Mouse (Mus musculus) small intestine, adult 2 months (tissue): ENCODE measurements around the gene 1600002K03Rik. TPM values are rescaled to one million over a fixed set of nuclear protein-coding genes. Genes with fewer than 3 reads are reported as not detected.

Experiments
- H3K27ac ChIP-seq: fragments of 200-500 bp; 2 replicates; pipeline ENCODE4 v1.5.1; 2012; ENCODE audit warnings: low read depth, low read length, control low read depth, inconsistent platforms; ENCODE audit not compliant: insufficient read depth
- H3K27me3 ChIP-seq: fragments of 200-500 bp; 2 replicates; pipeline ENCODE4 v1.6.1; 2012; ENCODE audit warnings: mild to moderate bottlenecking, moderate library complexity, low read length, inconsistent platforms; ENCODE audit not compliant: control insufficient read depth, insufficient read depth
- H3K36me3 ChIP-seq: fragments of 200-500 bp; 2 replicates; pipeline ENCODE4 v1.6.1; 2012; ENCODE audit warnings: mild to moderate bottlenecking, low read length, control low read depth, inconsistent platforms; ENCODE audit not compliant: control insufficient read depth, insufficient read depth
- H3K4me1 ChIP-seq: fragments of 200-500 bp; 2 replicates; pipeline ENCODE4 v1.6.1; 2012; ENCODE audit warnings: low read length, inconsistent platforms, mixed read lengths; ENCODE audit not compliant: control insufficient read depth, insufficient read depth, insufficient read length
- H3K4me3 ChIP-seq: fragments of 200-500 bp; 2 replicates; pipeline ENCODE4 v1.5.1; 2012; ENCODE audit warnings: low read depth, mild to moderate bottlenecking, control low read depth, inconsistent platforms, low read length, moderate library complexity
- CTCF ChIP-seq: fragments of 200-500 bp; IDR thresholded peaks from 2 replicates; pipeline ENCODE4 v1.5.1; 2012; ENCODE audit warnings: low read depth, mild to moderate bottlenecking, control low read depth, inconsistent platforms, low read length, moderate library complexity, mixed read lengths; ENCODE audit not compliant: insufficient replicate concordance, insufficient read length; ENCODE audit errors: extremely low read depth
- POLR2A ChIP-seq: fragments of 200-500 bp; IDR thresholded peaks from 2 replicates; pipeline ENCODE4 v1.6.1; 2012; ENCODE audit warnings: low read depth, mild to moderate bottlenecking, control low read depth, inconsistent platforms, low read length, moderate library complexity
- WGBS: fragments of 180-500 bp; shearing (Covaris S2); methylation state at CpG from one replicate; pipeline ENCODE4 v1.1.7; 2018; 5-methylcytosine and 5-hydroxymethylcytosine counted together
- polyA plus RNA-seq: library from polyadenylated mRNA; depleted of rRNA; stranded (reverse); fragments of >200 nt; gene quantifications from 2 replicates; pipeline ENCODE4 v1.2.3, GENCODE M21; 2012

The 1600002K03Rik gene
- polyA plus RNA-seq, 1 experiment = 9.0 TPM

- 57% methylated on average over 2 of the region's 2 CpGs for WGBS
- TF ChIP-seq POLR2A (no peak), CTCF (peak; percentile 33; the same call in 1 of the 2 replicates)
- H3K27ac ChIP-seq = no peak overlapping the region
- no peak overlapping the region for H3K4me3 ChIP-seq
- peaks cover 7% of the 10 kb centered on the region for H3K27me3 ChIP-seq
- H3K36me3 ChIP-seq = peaks cover 23% of the 10 kb centered on the region
- H3K4me1 ChIP-seq = peaks cover 7% of the 10 kb centered on the region
These were observed 2.0 kb downstream of the 1600002K03Rik start for GRCm38 (mm10) chr10:80174705-80175104.

- H3K27me3 ChIP-seq = peaks cover 11% of the 10 kb centered on the region
- TF ChIP-seq POLR2A (no peak), CTCF (peak; percentile 60; the same call in 1 of the 2 replicates)
- H3K36me3 ChIP-seq = peaks cover 13% of the 10 kb centered on the region
- no peak overlapping the region for H3K4me3 ChIP-seq
- H3K27ac ChIP-seq = no peak overlapping the region
- peaks cover 9% of the 10 kb centered on the region for H3K4me1 ChIP-seq
- WGBS = 53% methylated on average over 4 of the region's 4 CpGs
These were observed 3.0 kb downstream of the 1600002K03Rik start for GRCm38 (mm10) chr10:80175536-80176269.

- Histone ChIP-seq H3K4me1 (peaks cover 9% of the 10 kb centered on the region), H3K4me3 (no peak overlapping the region), H3K36me3 (peaks cover 8% of the 10 kb centered on the region), H3K27ac (no peak overlapping the region), H3K27me3 (peaks cover 11% of the 10 kb centered on the region)
- no peak for TF ChIP-seq CTCF
- TF ChIP-seq POLR2A = no peak
- 73% methylated on average over 5 of the region's 5 CpGs for WGBS
These were observed 3.6 kb downstream of the 1600002K03Rik start for GRCm38 (mm10) chr10:80176270-80176834.

- 81% methylated on average over 7 of the region's 7 CpGs for WGBS
- TF ChIP-seq CTCF = no peak
- no peak for TF ChIP-seq POLR2A
These were observed 4.9 kb downstream of the 1600002K03Rik start for GRCm38 (mm10) chr10:80177441-80178279.

GRCm38 (mm10) chr10:80179068-80180051, 6.6 kb downstream of the 1600002K03Rik start, which contains the start of gene Efna2:
TSS of gene Efna2 (plus strand) at chr10:80179482.
- no peak within 1 kb of the TSS for H3K27ac ChIP-seq
- peaks cover 3% of the 10 kb centered on the region; the same call in 1 of the 2 replicates for H3K4me1 ChIP-seq
- TF ChIP-seq POLR2A (no peak), CTCF (no peak)
- peaks cover 11% of the 10 kb centered on the region for H3K27me3 ChIP-seq
- no peaks in the 10 kb centered on the region for H3K36me3 ChIP-seq
- 3% methylated on average over 104 of the region's 106 CpGs for WGBS
- peak within 1 kb of the TSS; percentile 69 for H3K4me3 ChIP-seq

More at GRCm38 (mm10) chr10:80177441-80178279, 4.9 kb downstream of the 1600002K03Rik start:
- Histone ChIP-seq H3K4me1 (peaks cover 3% of the 10 kb centered on the region), H3K27me3 (peaks cover 11% of the 10 kb centered on the region), H3K4me3 (no peak overlapping the region), H3K36me3 (no peaks in the 10 kb centered on the region), H3K27ac (no peak overlapping the region)

- Histone ChIP-seq H3K4me1 (peaks cover 3% of the 10 kb centered on the region; the same call in 1 of the 2 replicates), H3K36me3 (no peaks in the 10 kb centered on the region), H3K27ac (no peak overlapping the region), H3K4me3 (no peak overlapping the region), H3K27me3 (peaks cover 11% of the 10 kb centered on the region)
- 57% methylated on average over 6 of the region's 6 CpGs for WGBS
- TF ChIP-seq POLR2A (no peak), CTCF (no peak)
These were observed 7.5 kb downstream of the 1600002K03Rik start for GRCm38 (mm10) chr10:80180288-80180687.
